Mouse (Mus musculus) bone marrow, adult 2 months (tissue): Measurements from ENCODE around the gene Otulin.

ENCODE experiments used
- CTCF ChIP-seq: fragments of 200-500 bp; IDR thresholded peaks from 2 replicates; pipeline ENCODE4 v1.5.1; 2011; ENCODE audit warnings: low read length, control low read depth; ENCODE audit not compliant: control insufficient read depth, insufficient read depth
- POLR2A ChIP-seq: fragments of 200-500 bp; IDR thresholded peaks from 2 replicates; pipeline ENCODE4 v1.6.1; 2011; ENCODE audit warnings: low read depth, mild to moderate bottlenecking, control low read depth, low read length, borderline replicate concordance; ENCODE audit not compliant: control insufficient read depth

GRCm38 (mm10) chr15:27575932-27576331 lies 54.6 kb downstream of the Otulin start:
- TF ChIP-seq POLR2A: no peak
- TF ChIP-seq CTCF: no peak
